Mouse (Mus musculus) spleen, adult 2 months (tissue): ENCODE results near the gene Ccn2. TPM values are rescaled to one million over a fixed set of nuclear protein-coding genes. Genes with fewer than 3 reads are reported as not detected.

Source experiments
- DNase-seq, 2 experiments: peaks; one replicate each; pipeline versions ENCODE4 v3.0.0 to v3.0.0-alpha.2; 2012 to 2021; ENCODE audit warnings: low spot score in 2 of 2, low read depth in 1 of 2
- H3K27ac ChIP-seq: fragments of 200-500 bp; 2 replicates; pipeline ENCODE4 v1.5.1; 2012; ENCODE audit warnings: low read length, inconsistent platforms; ENCODE audit not compliant: insufficient read depth
- H3K27me3 ChIP-seq: fragments of 200-500 bp; 2 replicates; pipeline ENCODE4 v1.6.1; 2012; ENCODE audit warnings: mild to moderate bottlenecking, moderate library complexity, low read length, inconsistent platforms; ENCODE audit not compliant: control insufficient read depth, insufficient read depth
- H3K36me3 ChIP-seq: fragments of 200-500 bp; 2 replicates; pipeline ENCODE4 v1.6.1; 2012; ENCODE audit warnings: mild to moderate bottlenecking, low read length, inconsistent platforms; ENCODE audit not compliant: control insufficient read depth, insufficient read depth
- H3K4me1 ChIP-seq: fragments of 200-500 bp; 2 replicates; pipeline ENCODE4 v1.6.1; 2011; ENCODE audit warnings: inconsistent platforms; ENCODE audit not compliant: control insufficient read depth, insufficient read depth, insufficient read length
- H3K4me3 ChIP-seq: fragments of 200-500 bp; 2 replicates; pipeline ENCODE4 v1.5.1; 2011; ENCODE audit warnings: mild to moderate bottlenecking, inconsistent platforms; ENCODE audit not compliant: insufficient read depth, insufficient read length; ENCODE audit errors: extremely low read depth
- CTCF ChIP-seq: fragments of 200-500 bp; IDR thresholded peaks from 2 replicates; pipeline ENCODE4 v1.5.1; 2011; ENCODE audit warnings: mild to moderate bottlenecking, inconsistent platforms; ENCODE audit not compliant: insufficient read depth, insufficient read length, insufficient replicate concordance; ENCODE audit errors: extremely low read depth
- POLR2A ChIP-seq: fragments of 200-500 bp; IDR thresholded peaks from 2 replicates; pipeline ENCODE4 v1.6.1; 2011; ENCODE audit warnings: low read depth, low read length, inconsistent platforms
- WGBS: fragments of 180-500 bp; shearing (Covaris S2); methylation state at CpG from one replicate; pipeline ENCODE4 v1.1.7; 2018; 5-methylcytosine and 5-hydroxymethylcytosine counted together
- polyA plus RNA-seq: library from polyadenylated mRNA; depleted of rRNA; stranded (reverse); fragments of >200 nt; gene quantifications from 2 replicates; pipeline ENCODE4 v1.2.3, GENCODE M21; 2012

The Ccn2 gene
- polyA plus RNA-seq, 1 experiment, result 108 TPM

- Histone ChIP-seq H3K4me1 (no peaks in the 10 kb centered on the region), H3K27me3 (no peaks in the 10 kb centered on the region), H3K27ac (no peak overlapping the region), H3K36me3 (no peaks in the 10 kb centered on the region), H3K4me3 (no peak overlapping the region)
- DNase-seq, result no peak
- whole genome bisulfite sequencing, result 94% methylated on average over 3 of the region's 3 CpGs
- no peak for TF ChIP-seq CTCF
- TF ChIP-seq POLR2A, result no peak
Measured at GRCm38 (mm10) chr10:24573484-24573883, 21.8 kb upstream of the Ccn2 start.

DNA sequence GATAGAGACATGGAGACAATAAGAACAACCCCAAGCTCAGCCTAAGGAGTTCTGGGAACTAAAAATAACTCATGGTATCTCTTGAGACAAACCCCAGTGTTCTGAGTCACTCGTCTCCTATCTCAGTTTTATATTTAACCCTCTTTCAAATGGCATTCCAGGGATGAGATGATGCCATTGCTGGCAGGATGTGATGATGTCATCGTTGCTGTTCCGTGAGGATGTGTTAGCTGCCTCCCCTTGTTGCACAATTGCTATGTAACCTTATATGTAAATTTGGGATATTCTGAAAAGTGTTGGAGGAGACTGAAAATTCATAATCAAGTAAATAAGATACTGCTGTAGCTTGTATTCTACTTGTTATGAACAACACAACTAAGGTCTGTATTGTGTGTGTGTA lies 14.2 kb upstream of the Ccn2 start:
- no peaks in the 10 kb centered on the region for H3K27me3 ChIP-seq
- DNase-seq, result no peak
- H3K27ac ChIP-seq, result no peak overlapping the region
- no peaks in the 10 kb centered on the region for H3K4me1 ChIP-seq
- no peak overlapping the region for H3K4me3 ChIP-seq
- H3K36me3 ChIP-seq, result no peaks in the 10 kb centered on the region
- 74% methylated on average over 3 of the region's 3 CpGs for WGBS
- TF ChIP-seq POLR2A (no peak), CTCF (no peak)

DNA sequence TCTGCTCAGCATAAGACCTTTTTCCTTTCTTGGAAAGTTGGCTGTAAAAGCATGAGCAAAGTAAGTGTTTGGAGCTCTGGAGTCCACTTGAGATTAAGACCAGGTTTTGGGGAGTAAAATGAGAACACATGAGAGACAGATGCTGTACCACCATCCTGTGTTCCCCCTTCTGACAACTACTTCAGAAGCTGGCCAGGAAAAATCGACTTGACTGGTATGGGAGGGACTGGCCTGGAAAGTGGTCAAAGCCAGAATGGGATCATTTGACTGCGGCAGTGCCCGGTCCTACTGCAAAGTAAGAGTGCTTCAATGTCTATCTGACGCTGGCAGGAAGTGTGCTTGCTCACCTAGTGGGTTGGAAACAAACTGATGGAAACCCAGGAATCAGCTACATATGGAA lies 6.4 kb upstream of the Ccn2 start:
- no peak for DNase-seq

DNA sequence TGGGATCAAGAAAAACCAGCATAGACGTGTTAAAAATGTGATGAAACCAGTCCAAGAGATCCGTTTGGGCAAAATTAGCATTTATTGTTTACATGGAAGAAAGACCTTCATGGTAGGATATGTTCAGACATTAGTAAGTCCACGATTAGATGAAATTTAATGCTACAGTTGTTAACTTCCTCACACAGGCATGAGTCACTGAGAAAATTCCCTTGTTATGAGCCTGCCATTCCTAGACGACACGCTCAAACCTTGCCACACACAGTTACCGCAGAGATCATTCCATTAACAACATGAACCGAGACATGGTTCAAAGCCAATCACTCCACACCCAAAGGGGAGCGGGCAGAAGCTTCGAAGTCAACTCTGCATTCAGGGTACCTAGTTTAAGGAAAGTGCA lies 6.0 kb upstream of the Ccn2 start:
- TF ChIP-seq POLR2A (no peak), CTCF (no peak)
- Histone ChIP-seq H3K36me3 (no peaks in the 10 kb centered on the region), H3K4me3 (no peak overlapping the region), H3K27me3 (no peaks in the 10 kb centered on the region), H3K4me1 (no peaks in the 10 kb centered on the region), H3K27ac (no peak overlapping the region)
- no peak for DNase-seq
- WGBS, result 90% methylated on average over 9 of the region's 9 CpGs

More for the DNA sequence above, 6.4 kb upstream of the Ccn2 start:
- H3K36me3 ChIP-seq, result no peaks in the 10 kb centered on the region
- no peak overlapping the region for H3K27ac ChIP-seq
- TF ChIP-seq CTCF, result no peak
- TF ChIP-seq POLR2A, result no peak
- WGBS, result 82% methylated on average over 4 of the region's 4 CpGs
- no peaks in the 10 kb centered on the region for H3K4me1 ChIP-seq
- H3K4me3 ChIP-seq, result no peak overlapping the region
- H3K27me3 ChIP-seq, result no peaks in the 10 kb centered on the region

DNA sequence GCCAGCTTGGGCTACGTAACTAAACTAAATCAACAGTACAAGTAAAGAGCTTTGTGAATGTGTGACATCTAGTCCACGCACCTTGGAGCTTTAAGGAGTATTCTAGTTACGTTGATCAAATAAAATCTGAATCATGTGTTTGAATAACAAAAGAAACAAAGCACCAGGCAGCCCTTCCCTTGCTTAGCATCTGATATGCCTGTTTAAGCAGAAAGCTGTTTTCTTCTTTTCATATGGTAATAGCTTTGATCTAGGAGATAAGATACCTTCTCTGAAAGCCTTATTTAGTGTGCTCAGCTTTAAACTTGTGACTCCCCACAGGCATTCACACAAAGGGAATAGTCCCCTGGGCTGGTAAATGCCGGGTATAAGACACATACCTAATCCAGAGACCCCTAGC lies 4.7 kb upstream of the Ccn2 start:
- DNase-seq, result no peak
- H3K27me3 ChIP-seq, result peaks cover 3% of the 10 kb centered on the region; the same call in 1 of the 2 replicates
- WGBS, result 84% methylated on average over 4 of the region's 4 CpGs
- TF ChIP-seq CTCF, result no peak
- no peak for TF ChIP-seq POLR2A
- no peaks in the 10 kb centered on the region for H3K4me1 ChIP-seq
- no peak overlapping the region for H3K27ac ChIP-seq
- no peak overlapping the region for H3K4me3 ChIP-seq
- H3K36me3 ChIP-seq, result no peaks in the 10 kb centered on the region

- peaks cover 4% of the 10 kb centered on the region; the same call in 1 of the 2 replicates for H3K27me3 ChIP-seq
- peak; percentile 8 to 59 for DNase-seq
- 35% methylated on average over 4 of the region's 4 CpGs for WGBS
- H3K4me3 ChIP-seq, result no peak overlapping the region
- H3K27ac ChIP-seq, result no peak overlapping the region
- TF ChIP-seq POLR2A (no peak), CTCF (peak; percentile 67; the same call in 1 of the 2 replicates)
- H3K4me1 ChIP-seq, result no peaks in the 10 kb centered on the region
- no peaks in the 10 kb centered on the region for H3K36me3 ChIP-seq
Measured at GRCm38 (mm10) chr10:24591136-24591535, 4.1 kb upstream of the Ccn2 start.

GRCm38 (mm10) chr10:24591741-24592140 lies 3.5 kb upstream of the Ccn2 start:
- no peak overlapping the region for H3K4me3 ChIP-seq
- H3K4me1 ChIP-seq, result no peaks in the 10 kb centered on the region
- no peak overlapping the region for H3K27ac ChIP-seq
- 40% methylated on average over 5 of the region's 5 CpGs for WGBS
- no peaks in the 10 kb centered on the region for H3K36me3 ChIP-seq
- peaks cover 4% of the 10 kb centered on the region; the same call in 1 of the 2 replicates for H3K27me3 ChIP-seq
- no peak for DNase-seq
- TF ChIP-seq POLR2A (no peak), CTCF (no peak)
